In the genomic region with DNA sequence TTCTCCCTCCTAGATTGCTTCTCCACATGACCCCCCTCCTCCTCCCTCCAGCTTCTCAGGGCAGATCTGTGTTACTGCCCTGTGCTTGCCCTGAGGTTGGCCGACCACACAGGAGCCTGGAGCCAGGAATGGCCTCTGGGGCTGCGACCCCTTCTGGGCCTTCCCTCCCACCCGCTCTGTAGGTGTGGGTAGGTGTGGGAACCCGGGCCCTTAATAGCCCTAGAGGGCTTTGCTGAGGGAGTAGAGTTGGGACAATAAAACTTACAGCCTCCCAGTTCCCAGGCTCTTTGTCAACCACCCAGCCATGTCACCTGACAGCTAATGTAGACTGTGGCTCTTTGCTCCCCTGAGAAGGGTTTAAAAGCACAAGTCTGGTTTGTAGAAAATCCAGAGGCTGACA, we compare ENCODE assay signal across 20 mouse cellular contexts. TPM values are rescaled to one million over a fixed set of nuclear protein-coding genes. Genes with fewer than 3 reads are reported as not detected.
DNase-seq lines count a peak whose midpoint lies in the region; ATAC-seq and TF ChIP-seq lines count a peak whose summit lies in the region.
"Had no signal": no experiment of that assay in that cellular context is flagged by ENCODE, and none has a peak within 500 bp of the region (broad histone marks: within the 10 kb centered on the region; RNA-seq: fewer than 3 reads in every experiment).

No protein-coding gene starts in this region.

- H3K4me2 ChIP-seq in forebrain, embryonic 14.5 days (ENCODE audit: low read length), result no peak overlapping the region
- H3K4me2 ChIP-seq in kidney, postnatal 0 days (ENCODE audit: low read length), result no peak overlapping the region
- H3K4me2 ChIP-seq in limb, embryonic 13.5 days (replicated peaks), result peak overlapping the region; percentile 21; the same call in 1 of the 2 replicates

- DNase-seq in forebrain, embryonic 10.5 days (ENCODE audit: extremely low spot score, low spot score), result no peak
- no peak for DNase-seq in forebrain, embryonic 14.5 days (ENCODE audit: low spot score)
- DNase-seq in kidney, postnatal 0 days (ENCODE audit: low spot score), result peak; percentile 47
- DNase-seq in kidney, postnatal 10 days, result no peak
- DNase-seq in embryonic facial prominence, embryonic 10.5 days (ENCODE audit: low spot score), result no peak
- no peak for DNase-seq in gastrocnemius, adult 18-20 months (ENCODE audit: low spot score)
- DNase-seq in left cerebral cortex, postnatal 36 days (ENCODE audit: low spot score in 2 of 2), result no peak
- DNase-seq: cerebellum, adult 9-11 months; gastrocnemius, postnatal 25 days; heart, postnatal 10 days; layer of hippocampus, postnatal 36 days; left cerebral cortex, postnatal 4 days; thymus, adult 2 months had no signal

- no peak overlapping the region for H3K9ac ChIP-seq in forebrain, embryonic 14.5 days (ENCODE audit: low read length)
- no peak overlapping the region for H3K9ac ChIP-seq in kidney, postnatal 0 days (ENCODE audit: low read depth, low read length)
- H3K9ac ChIP-seq in limb, embryonic 13.5 days, result no peak overlapping the region

- WGBS in forebrain, embryonic 10.5 days, result 64% methylated on average over 4 of the region's 4 CpGs
- 69% methylated on average over 4 of the region's 4 CpGs for WGBS in forebrain, embryonic 14.5 days
- WGBS in kidney, postnatal 0 days, result 12% methylated on average over 4 of the region's 4 CpGs
- WGBS in embryonic facial prominence, embryonic 10.5 days, result 52% methylated on average over 4 of the region's 4 CpGs
- WGBS in limb, embryonic 13.5 days, result 1% methylated on average over 4 of the region's 4 CpGs

- no peaks in the 10 kb centered on the region for H3K36me3 ChIP-seq in forebrain, embryonic 10.5 days (replicated peaks)
- H3K36me3 ChIP-seq in forebrain, embryonic 14.5 days (ENCODE audit: control insufficient read depth, insufficient read depth, low read length), result no peaks in the 10 kb centered on the region
- no peaks in the 10 kb centered on the region for H3K36me3 ChIP-seq in kidney, postnatal 0 days (ENCODE audit: insufficient read depth, low read length)
- H3K36me3 ChIP-seq in embryonic facial prominence, embryonic 10.5 days (replicated peaks), result no peaks in the 10 kb centered on the region
- no peaks in the 10 kb centered on the region for H3K36me3 ChIP-seq in limb, embryonic 13.5 days
- H3K36me3 ChIP-seq: heart, embryonic 10.5 days had no signal

- peak overlapping the region; percentile 31; the same call in 1 of the 2 replicates for H3K27ac ChIP-seq in forebrain, embryonic 10.5 days
- H3K27ac ChIP-seq in forebrain, embryonic 14.5 days (ENCODE audit: low read depth, low read length), result no peak overlapping the region
- H3K27ac ChIP-seq in kidney, postnatal 0 days, result 0 out of 2 replicates have a peak overlapping the region, but pooled peaks have one; percentile 20
- 0 out of 2 replicates have a peak overlapping the region, but pooled peaks have one; percentile 48 for H3K27ac ChIP-seq in embryonic facial prominence, embryonic 10.5 days (replicated peaks)
- peak overlapping the region; percentile 62; the same call in 1 of the 2 replicates for H3K27ac ChIP-seq in limb, embryonic 13.5 days
- H3K27ac ChIP-seq: heart, embryonic 10.5 days had no signal

- TF ChIP-seq CTCF in kidney, postnatal 0 days (IDR thresholded peaks at IDR 0.05; ENCODE audit: low read depth), result no peak; the same call in 1 of the 2 replicates

- H3K4me3 ChIP-seq in forebrain, embryonic 10.5 days, result no peak overlapping the region
- no peak overlapping the region for H3K4me3 ChIP-seq in forebrain, embryonic 14.5 days (ENCODE audit: low read depth, low read length)
- H3K4me3 ChIP-seq in kidney, postnatal 0 days (replicated peaks; ENCODE audit: low read depth, low read length), result no peak overlapping the region
- no peak overlapping the region for H3K4me3 ChIP-seq in embryonic facial prominence, embryonic 10.5 days
- no peak overlapping the region for H3K4me3 ChIP-seq in limb, embryonic 13.5 days
- H3K4me3 ChIP-seq: erythroblast, embryonic 14.5 days; heart, embryonic 10.5 days; myocyte had no signal

- ATAC-seq in forebrain, embryonic 14.5 days, result no peak
- peak; percentile 81 for ATAC-seq in kidney, postnatal 0 days (replicated peaks; ENCODE audit: low FRiP score, low read depth)
- peak; percentile 80 for ATAC-seq in limb, embryonic 13.5 days (ENCODE audit: low FRiP score, low read depth)

- H3K27me3 ChIP-seq in forebrain, embryonic 10.5 days (ENCODE audit: poor library complexity, severe bottlenecking), result no peaks in the 10 kb centered on the region
- no peaks in the 10 kb centered on the region for H3K27me3 ChIP-seq in forebrain, embryonic 14.5 days (replicated peaks; ENCODE audit: control insufficient read depth, insufficient read depth, low read length)
- H3K27me3 ChIP-seq in kidney, postnatal 0 days (ENCODE audit: insufficient read depth, low read length), result no peaks in the 10 kb centered on the region
- no peaks in the 10 kb centered on the region for H3K27me3 ChIP-seq in embryonic facial prominence, embryonic 10.5 days (replicated peaks; ENCODE audit: low read depth, poor library complexity, severe bottlenecking)
- peaks cover 8% of the 10 kb centered on the region for H3K27me3 ChIP-seq in limb, embryonic 13.5 days

- intact Hi-C loops in left cerebral cortex, postnatal 36 days (cut with DNase I), result no loop called here

- H3K9me3 ChIP-seq in forebrain, embryonic 10.5 days, result no peaks in the 10 kb centered on the region
- no peaks in the 10 kb centered on the region for H3K9me3 ChIP-seq in forebrain, embryonic 14.5 days (replicated peaks; ENCODE audit: control insufficient read depth, low read length)
- H3K9me3 ChIP-seq in kidney, postnatal 0 days (replicated peaks; ENCODE audit: low read length), result no peaks in the 10 kb centered on the region
- no peaks in the 10 kb centered on the region for H3K9me3 ChIP-seq in embryonic facial prominence, embryonic 10.5 days
- H3K9me3 ChIP-seq in limb, embryonic 13.5 days, result no peaks in the 10 kb centered on the region
- H3K9me3 ChIP-seq: heart, embryonic 10.5 days had no signal

- peaks cover 13% of the 10 kb centered on the region for H3K4me1 ChIP-seq in forebrain, embryonic 10.5 days
- no peaks in the 10 kb centered on the region for H3K4me1 ChIP-seq in forebrain, embryonic 14.5 days (ENCODE audit: control insufficient read depth, insufficient read depth, low read length)
- 0 out of 2 replicates have a peak, but pooled peaks cover 3% of the 10 kb centered on the region for H3K4me1 ChIP-seq in kidney, postnatal 0 days (replicated peaks; ENCODE audit: insufficient read depth, low read length)
- H3K4me1 ChIP-seq in embryonic facial prominence, embryonic 10.5 days, result peaks cover 17% of the 10 kb centered on the region
- H3K4me1 ChIP-seq in limb, embryonic 13.5 days, result peaks cover 18% of the 10 kb centered on the region

RNA-seq across cellular contexts. Expression of a gene that starts 46.0 kb away (rescaled TPM):
- 2.5 and 2.6 TPM in 2 replicates for polyA plus RNA-seq in forebrain, embryonic 10.5 days (2016; fragmentation: Nextera tagmentation; extraction: Ambion mirVana)
- polyA plus RNA-seq in forebrain, embryonic 14.5 days (2014; fragmentation: Nextera tagmentation; extraction: Ambion mirVana), result 1.4 and 1.5 TPM in 2 replicates
- polyA plus RNA-seq in kidney, postnatal 0 days (2015; fragmentation: Nextera tagmentation; extraction: Ambion mirVana), result 5.7 and 7.6 TPM in 2 replicates
- polyA plus RNA-seq in embryonic facial prominence, embryonic 10.5 days (2016; fragmentation: Nextera tagmentation; extraction: Ambion mirVana), result 3.3 and 4.1 TPM in 2 replicates
- polyA plus RNA-seq in limb, embryonic 13.5 days (2015; fragmentation: Nextera tagmentation; extraction: Ambion mirVana), result 5.1 and 6.8 TPM in 2 replicates
- total RNA-seq in gastrocnemius, adult 18-20 months (2021), result under 1 TPM; 0.75 to 0.88 TPM
- total RNA-seq in left cerebral cortex, postnatal 36 days (2021), result 1 to 10 TPM; 4.3 to 6.6 TPM
- total RNA-seq: megakaryocyte-erythroid progenitor cell, adult 5-6 weeks; MEL had no signal
- polyA plus RNA-seq: erythroblast, embryonic 14.5 days; liver, embryonic 16.5 days had no signal
